Mouse (Mus musculus): Measurements from ENCODE around the gene Psen1.

The Psen1 gene

DNA sequence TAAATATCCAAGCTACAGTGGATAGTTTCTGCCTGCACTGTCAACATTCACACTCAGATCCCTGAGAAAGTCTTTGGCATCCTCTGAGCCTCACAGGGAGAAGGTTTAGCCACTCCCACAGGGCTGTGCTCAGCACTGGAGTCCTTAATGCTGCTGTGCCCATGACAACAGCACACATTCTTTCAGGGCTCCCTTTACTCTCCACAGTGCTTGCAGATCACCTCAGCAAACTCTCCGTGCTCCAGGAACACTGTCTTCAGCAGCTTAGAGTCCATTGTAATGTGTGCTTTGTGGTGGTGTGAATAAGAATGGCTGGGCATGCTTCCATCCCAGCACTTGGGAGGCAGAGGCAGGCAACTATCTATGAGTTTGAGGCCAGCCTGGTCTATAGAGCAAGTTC is 61.2 kb downstream of the Psen1 start:
- TF ChIP-seq GATA4 (IDR thresholded peaks at IDR 0.05; ENCODE audit: insufficient replicate concordance, low read length), result no peak

DNA sequence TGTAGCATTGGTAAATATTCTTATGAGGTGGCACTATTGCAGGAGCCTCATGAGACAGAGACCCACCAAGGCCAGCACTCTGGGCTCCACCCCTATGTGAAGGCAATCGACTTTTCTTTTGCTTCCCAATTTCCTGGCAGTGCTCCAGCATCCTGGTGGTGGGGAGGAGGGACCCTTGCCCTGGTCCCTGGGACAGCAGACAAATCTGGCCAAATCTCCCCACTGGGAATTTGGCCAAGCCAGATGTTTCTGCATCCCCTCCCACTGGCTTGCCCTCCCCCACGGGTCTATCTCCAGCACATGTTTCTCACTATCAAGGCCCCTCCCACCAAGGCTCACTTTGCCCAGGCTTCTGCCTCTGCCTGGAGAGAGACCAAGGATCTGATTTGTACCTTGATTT is 64.5 kb downstream of the Psen1 start:
- TF ChIP-seq GATA4 (IDR thresholded peaks at IDR 0.05; ENCODE audit: insufficient replicate concordance, low read length), result no peak

DNA sequence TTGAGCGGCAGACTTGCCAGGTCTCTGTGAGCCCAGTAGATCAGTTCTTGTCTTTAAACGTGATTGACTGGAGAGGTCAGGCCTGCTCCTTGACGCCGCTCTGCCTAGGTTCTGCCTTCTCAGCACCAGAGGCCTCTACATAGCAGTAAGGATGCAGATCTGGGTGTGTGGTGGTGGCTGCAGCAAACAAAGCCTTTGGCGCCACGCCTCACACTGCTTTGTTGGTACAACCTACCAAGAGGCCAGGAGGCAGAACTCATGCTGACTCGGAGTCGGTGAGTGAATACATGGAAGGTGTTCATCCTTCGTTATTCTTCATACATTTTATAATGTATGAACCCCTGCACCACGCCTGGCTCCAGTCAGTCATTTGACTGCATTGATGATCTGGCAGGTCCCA is 70.8 kb downstream of the Psen1 start:
- no peak for TF ChIP-seq GATA4 (IDR thresholded peaks at IDR 0.05; ENCODE audit: insufficient replicate concordance, low read length)

DNA sequence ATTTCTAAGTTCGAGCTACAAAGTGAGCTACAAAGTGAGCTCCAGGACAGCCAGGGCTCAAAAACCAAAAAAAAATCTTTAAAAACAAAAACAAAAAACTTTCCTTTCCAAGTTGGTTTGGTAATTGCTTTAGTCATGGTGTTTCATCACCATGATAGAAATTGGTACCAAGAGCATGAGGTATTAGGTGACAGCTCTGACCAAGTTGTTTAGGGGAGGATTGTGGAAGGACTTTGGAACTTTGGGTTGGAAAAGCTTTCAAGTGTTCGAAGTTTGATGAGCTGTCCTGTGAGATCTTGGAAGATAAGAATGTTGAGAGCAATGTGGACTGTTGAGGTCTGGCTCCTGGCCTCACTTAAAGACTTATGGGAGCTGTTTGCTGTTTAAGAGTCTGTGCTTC is 72.2 kb downstream of the Psen1 start:
- no peak for TF ChIP-seq GATA4 (IDR thresholded peaks at IDR 0.05; ENCODE audit: insufficient replicate concordance, low read length)

DNA sequence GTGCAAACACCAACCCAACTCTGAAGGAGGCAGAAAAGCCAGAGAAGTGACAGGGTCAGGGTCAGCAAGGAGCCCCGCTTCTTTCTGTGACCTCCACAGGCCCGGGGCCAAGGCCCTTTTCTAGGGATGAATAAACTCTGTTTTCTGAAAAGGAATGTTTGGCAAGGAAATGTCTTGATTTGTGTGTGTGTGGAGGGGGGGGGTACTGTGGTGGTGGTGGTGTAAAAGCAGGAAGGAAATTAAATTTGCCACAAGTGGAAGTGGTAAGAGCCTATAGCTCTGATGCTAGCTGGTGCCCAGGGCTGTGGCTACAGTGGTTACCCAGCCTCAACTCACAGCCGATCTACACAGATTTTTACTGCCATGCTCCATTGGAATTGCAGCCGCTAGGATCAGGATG is 74.8 kb downstream of the Psen1 start:
- TF ChIP-seq GATA4 (IDR thresholded peaks at IDR 0.05; ENCODE audit: insufficient replicate concordance, low read length), result no peak

DNA sequence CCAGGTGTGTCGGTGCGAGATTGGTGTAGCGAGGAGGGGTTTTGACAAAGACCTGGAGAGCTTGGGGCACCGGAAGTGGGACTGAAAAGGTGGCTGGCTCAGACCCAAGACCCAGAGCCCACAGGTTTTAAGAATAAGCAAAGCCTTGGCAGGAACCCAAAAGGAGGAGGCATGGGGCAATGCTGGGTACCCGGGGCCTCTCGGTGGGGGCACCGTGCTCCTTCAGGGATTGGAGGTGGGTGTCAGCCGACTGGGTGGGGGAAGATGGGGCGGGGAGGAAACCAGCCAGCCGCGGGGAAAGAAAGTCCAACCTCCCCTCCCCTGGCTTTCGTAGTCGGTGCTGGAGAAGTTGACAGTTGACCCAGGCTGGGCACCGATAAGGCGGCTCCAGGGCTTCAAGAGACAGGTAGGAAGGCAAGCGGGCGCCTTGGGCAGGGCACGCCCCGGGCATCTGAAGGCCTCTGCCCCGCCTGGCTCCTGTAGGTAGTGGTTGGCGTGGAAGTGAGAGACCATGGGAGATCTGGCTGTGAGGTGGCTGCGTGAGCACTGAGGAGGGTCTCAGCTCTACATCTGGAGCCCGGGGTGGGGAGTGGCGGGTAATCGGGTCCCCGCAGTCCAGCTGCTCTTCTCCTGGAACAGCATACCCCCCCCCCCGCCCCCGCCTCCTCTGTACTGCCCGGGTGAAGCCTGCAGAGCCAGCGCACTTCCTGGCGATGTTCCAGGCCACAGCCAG is 75.5 kb downstream of the Psen1 start, which contains the start of gene Papln:
Gene Papln, plus strand, starts transcription at position 324 of the 733 bp plus-strand sequence.
- no peak for TF ChIP-seq GATA4 (IDR thresholded peaks at IDR 0.05; ENCODE audit: insufficient replicate concordance, low read length)

DNA sequence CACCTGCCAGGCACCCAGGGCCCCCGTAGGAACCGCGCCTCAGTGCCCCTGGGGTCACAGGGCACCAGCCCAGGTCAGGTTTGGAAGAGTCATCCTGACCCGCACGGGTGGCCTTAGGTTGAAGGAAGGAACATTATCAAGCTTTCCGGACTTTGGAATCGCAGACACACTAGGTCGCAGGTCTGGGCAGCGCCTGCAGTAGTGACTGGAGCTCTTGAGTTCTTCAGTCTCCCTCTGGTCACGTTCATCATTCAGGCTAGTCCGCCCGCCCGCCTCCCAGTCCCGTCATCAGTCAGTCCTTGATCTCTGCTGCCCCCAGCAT is 76.1 kb downstream of the Psen1 start:
- TF ChIP-seq GATA4 (IDR thresholded peaks at IDR 0.05; ENCODE audit: insufficient replicate concordance, low read length), result no peak

DNA sequence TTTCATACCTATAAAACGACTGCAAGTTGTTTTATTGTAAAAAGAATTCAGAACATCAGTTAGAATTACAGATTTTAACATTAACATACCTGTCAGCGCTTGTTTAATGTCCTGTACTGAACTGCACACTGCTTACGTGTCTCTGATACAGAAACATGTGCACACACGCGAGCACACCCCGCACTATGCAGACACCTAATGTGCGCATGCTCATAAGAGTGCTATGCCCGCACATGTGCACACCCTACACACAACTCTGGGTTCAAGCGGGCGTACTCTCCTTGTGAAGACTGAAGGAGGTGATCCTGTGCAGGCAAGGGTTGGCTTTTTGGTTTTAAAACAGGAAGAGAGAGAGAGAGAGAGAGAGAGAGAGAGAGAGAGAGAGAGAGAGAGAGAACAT is 76.6 kb downstream of the Psen1 start:
- no peak for TF ChIP-seq GATA4 (IDR thresholded peaks at IDR 0.05; ENCODE audit: insufficient replicate concordance, low read length)

DNA sequence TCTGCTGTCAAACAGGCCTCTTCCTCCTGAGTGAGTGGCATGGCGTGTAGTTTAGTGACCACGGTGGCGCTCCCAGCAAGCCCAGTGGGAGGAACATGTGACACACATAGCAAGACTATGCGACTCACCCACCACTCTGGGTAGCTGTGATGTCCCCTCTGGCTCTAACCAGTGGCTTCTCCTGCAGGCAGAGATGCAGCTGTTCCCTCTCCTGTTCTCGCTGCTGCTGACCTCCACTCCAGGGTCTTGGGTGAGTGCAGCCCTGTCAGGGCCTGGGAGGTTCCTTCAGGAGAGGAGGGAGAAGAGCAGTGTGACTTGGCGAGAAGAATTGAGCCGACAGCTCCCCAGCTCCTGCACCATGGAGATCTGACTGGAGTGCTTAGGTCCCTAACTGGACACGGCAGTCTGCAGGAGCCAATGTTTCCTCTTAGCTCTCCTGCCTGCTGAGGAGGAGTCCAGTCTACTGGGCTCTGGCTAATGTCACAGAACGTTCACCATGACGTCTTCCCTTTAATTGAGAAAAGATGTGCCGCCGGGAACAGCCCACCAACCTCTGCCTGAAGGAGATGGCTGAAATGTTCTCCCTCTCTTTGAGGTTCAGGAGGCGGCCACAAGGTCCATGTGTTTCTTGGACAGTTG is 78.1 kb downstream of the Psen1 start:
- no peak for TF ChIP-seq GATA4 (IDR thresholded peaks at IDR 0.05; ENCODE audit: insufficient replicate concordance, low read length)

DNA sequence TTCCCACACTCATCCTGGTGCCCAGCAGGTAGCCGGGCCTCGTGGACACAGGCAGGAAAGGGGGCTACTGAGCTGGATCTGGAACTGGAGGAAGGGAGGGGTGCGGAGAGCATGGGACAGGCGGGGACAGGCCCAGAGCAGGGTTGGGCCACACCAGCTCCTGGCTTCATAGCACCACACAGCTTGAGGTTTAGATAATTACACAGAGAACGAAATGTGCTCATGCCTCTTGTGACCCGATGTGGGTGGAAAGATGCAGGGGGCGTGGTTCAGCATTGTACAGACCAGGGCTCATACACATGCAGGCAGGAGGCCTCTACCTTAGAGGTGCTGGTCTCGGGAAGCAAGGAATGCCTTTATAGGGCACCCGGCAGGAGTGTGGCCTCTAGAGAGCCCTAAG is 79.9 kb downstream of the Psen1 start:
- no peak for TF ChIP-seq GATA4 (IDR thresholded peaks at IDR 0.05; ENCODE audit: insufficient replicate concordance, low read length)

DNA sequence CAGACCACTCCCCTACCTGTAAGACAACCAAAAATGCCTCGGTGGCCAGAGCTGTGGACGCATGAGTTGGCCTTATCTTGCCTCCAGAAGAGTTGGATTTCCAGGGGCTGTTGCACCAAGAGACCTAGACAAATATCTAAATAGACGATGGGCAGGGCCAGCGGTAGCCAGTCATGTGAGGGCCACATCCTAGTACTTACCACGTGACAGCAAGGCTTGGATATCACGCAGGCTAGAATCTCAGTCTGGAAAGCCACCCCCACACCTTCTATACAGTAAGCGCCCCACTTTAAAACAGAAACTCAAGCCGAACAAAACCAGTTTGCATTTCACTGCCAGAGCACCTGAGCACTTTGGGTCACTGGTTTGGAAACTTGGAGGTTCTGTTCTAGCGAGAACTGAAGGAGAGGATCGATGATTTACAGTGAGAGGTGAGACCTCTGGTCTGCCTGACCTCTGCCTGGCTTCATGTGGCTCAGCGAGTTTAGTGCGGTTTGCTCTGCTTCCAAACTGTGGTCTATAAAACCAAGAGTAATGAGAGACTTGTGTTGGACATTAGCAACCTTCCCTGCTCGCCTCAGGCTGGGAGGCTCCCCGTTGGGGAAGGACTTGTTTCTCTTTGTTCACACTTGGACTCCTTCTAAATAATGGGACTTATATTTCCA is 80.4 kb downstream of the Psen1 start:
- TF ChIP-seq GATA4 (IDR thresholded peaks at IDR 0.05; ENCODE audit: insufficient replicate concordance, low read length), result no peak

DNA sequence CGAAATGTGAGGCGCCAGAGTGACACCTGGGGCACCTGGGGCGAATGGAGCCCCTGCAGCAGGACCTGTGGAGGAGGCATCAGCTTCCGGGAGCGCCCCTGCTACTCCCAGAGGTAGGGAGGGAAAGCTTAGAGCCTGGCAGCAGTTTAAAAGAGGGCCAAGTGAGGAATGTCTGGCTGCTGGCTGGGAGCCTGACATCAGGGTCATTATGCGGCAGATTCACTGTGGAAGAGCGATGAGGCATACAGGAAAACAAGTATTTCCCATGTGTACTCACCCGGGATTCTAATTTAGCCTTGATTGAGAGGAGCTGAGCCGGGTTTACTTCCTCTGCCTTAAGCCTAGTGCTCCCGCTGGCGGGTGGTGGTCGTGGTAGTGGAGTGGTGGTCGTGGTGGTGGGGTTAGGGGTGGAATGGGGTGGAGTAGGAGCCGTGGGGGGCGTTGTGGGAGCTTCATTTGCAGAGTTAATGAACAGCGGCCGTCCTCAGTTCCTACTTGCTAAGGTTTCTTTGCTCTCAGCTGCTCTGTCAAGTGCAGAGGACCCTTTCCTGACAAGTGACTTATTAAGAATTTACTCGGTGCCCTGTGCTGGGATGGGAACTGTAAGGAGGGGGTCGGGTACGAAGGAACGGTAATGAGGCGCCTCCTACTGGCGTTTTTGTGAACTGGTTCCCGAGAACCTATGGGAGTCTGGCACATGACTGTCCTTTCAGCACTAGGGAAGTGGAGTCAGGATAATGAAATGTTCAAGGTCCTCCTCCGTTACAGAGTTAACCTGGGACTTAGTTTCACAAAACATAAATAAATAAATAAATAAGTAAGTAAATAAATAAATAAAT is 82.7 kb downstream of the Psen1 start:
- no peak for TF ChIP-seq GATA4 (IDR thresholded peaks at IDR 0.05; ENCODE audit: insufficient replicate concordance, low read length)

DNA sequence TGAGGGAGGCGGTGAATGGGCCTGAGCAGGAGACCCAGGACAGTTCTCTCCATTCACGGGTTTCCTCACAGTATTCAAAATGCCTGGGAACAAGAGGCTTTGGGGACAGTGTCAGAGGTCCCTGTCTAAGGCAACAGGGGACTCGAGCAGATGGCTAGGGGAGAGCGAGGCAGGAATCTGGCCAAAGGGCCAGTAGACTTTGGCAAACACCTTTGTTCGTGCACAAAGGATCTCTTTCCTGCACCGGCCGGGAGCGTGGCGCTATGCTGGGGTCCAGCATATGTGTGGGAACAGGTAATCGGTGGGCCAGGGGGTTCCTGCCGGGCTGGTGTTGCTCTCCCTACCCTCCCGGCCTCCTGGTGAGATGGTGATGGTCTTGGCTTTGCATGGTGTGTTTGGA is 87.7 kb downstream of the Psen1 start:
- no peak for TF ChIP-seq GATA4 (IDR thresholded peaks at IDR 0.05; ENCODE audit: insufficient replicate concordance, low read length)

DNA sequence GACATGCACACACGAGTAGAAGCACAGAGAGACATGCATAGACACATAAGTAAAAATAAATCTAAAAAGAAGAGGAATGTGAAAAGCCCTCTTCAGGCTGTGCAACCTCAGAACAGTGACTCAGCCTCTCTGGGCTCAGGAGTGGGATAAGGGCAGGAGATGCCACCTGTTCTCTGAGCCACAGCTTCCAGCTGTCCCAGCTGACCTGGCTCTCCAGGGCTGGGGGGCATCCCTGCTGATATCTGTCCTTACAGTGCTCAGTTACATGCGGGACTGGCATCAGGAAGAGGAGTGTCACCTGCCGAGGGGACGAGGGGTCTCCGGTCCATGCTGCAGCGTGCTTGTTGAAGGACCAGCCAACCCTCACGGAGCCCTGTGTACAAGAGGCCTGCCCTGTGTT is 88.8 kb downstream of the Psen1 start:
- TF ChIP-seq GATA4 (IDR thresholded peaks at IDR 0.05; ENCODE audit: insufficient replicate concordance, low read length), result no peak

DNA sequence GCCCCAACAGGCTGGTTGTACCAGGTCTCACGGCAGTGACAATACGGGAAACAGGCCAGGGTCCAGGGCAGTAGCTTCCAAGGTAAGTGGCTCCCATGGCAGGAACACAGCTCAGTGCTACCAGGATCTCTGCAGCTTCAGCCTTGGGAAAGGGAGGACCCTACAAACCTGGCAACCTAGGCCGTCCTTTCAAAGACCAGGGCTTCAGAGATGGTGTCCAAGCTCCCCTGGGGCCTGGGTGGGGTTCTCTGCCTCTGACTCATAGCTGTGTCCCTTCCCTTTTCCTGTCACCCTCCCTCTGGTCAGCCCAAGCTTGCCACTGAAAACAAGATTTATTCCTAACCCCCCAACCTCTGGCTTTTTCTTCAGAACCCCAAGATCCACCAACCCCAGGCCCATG is 92.2 kb downstream of the Psen1 start:
- no peak for TF ChIP-seq GATA4 (IDR thresholded peaks at IDR 0.05; ENCODE audit: insufficient replicate concordance, low read length)

DNA sequence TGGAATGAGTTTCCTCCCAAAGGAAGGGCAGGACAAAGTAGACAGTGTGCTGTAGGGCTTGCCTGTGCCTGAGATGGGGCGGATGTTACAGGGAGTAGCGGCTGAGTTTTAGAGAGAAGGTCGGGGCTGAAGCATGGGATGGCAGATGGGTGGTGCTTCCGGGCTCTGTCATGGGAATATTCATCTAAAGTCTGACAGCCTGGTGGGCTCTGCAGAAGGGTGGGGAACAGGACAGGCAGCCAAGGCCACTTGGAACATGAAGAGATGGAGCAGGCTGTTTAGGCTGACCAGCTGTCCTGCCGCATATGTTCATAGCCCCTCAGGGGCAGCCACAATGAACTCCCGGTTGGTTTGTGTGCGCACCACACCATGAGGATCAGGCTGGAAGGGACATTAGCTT is 93.3 kb downstream of the Psen1 start:
- TF ChIP-seq GATA4 (IDR thresholded peaks at IDR 0.05; ENCODE audit: insufficient replicate concordance, low read length), result no peak
